Mouse (Mus musculus): ENCODE data around the gene Cisd3. TPM values are rescaled to one million over a fixed set of nuclear protein-coding genes. Genes with fewer than 3 reads are reported as not detected.

The Cisd3 gene
- polyA plus RNA-seq, 1 experiment, result 112 TPM

DNA sequence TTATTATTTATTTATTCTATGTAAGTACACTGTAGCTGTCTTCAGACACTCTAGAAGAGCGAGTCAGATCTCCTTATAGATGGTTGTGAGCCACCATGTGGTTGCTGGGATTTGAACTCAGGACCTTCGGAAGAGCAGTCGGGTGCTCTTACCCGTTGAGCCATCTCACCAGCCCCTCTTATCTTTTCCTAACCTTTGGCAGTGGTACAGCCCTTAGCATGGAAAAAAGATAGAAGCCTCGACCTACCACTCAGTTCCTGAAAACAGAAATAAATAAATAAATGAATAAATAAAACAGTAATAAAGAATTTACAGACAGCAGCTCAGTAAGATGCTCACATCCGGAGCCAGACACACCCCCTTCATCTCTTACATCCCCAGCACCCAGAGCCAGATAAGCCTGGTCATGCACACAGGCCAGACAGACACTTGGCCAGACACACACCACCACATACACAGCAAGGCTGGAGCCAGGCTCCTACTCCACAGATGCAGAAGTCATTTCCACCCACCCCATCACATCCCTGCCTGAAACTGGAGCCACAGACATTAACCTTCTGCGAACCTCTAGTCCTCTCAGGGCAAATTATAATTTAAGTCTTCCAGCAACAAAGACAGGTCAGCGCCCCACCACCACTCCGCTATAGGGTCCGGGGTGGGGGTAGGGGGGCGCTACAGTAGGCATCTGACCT lies 11.7 kb downstream of the Cisd3 start:
- Histone ChIP-seq H3K79me2 (ENCODE audit: control insufficient read depth, insufficient read depth) (peaks cover 45% of the 10 kb centered on the region), H3ac (ENCODE audit: control insufficient read depth, insufficient read length) (no peak overlapping the region), H3K27me3 (ENCODE audit: control insufficient read depth, insufficient read depth, insufficient read length) (no peaks in the 10 kb centered on the region), H3K4me2 (ENCODE audit: low read depth) (peak overlapping the region; percentile 87), H3K4me3 (peak overlapping the region; percentile 89), H3K36me3 (ENCODE audit: control insufficient read depth, insufficient read depth) (no peaks in the 10 kb centered on the region)
- no peak for TF ChIP-seq POLR2AphosphoS2 (IDR thresholded peaks at IDR 0.05; ENCODE audit: insufficient read length, low read depth)
- no peak for TF ChIP-seq POLR2A (IDR thresholded peaks at IDR 0.05; ENCODE audit: insufficient read length, low read depth)
- TF ChIP-seq TCF3 (IDR thresholded peaks at IDR 0.05; ENCODE audit: insufficient read length, low read depth), result no peak
- TF ChIP-seq E2F4 (IDR thresholded peaks at IDR 0.05; ENCODE audit: insufficient read depth), result no peak
- TF ChIP-seq MYOD1 (IDR thresholded peaks at IDR 0.05; ENCODE audit: control insufficient read depth in 1 of 3, insufficient read length in 2 of 3, low read depth in 2 of 3), result no peak
- TF ChIP-seq MAX (IDR thresholded peaks at IDR 0.05; ENCODE audit: low read depth), result no peak
- no peak for TF ChIP-seq TCF12 (IDR thresholded peaks at IDR 0.05; ENCODE audit: insufficient read depth, poor library complexity, severe bottlenecking)
- no peak for TF ChIP-seq CEBPB (IDR thresholded peaks at IDR 0.05; ENCODE audit: insufficient read depth, poor library complexity, severe bottlenecking)
- TF ChIP-seq SRF (IDR thresholded peaks at IDR 0.05; ENCODE audit: control insufficient read depth, insufficient read length, low read depth), result no peak
- no peak for TF ChIP-seq USF1 (IDR thresholded peaks at IDR 0.05; ENCODE audit: low read depth)
- no peak for TF ChIP-seq REST (IDR thresholded peaks at IDR 0.05; ENCODE audit: insufficient read depth, insufficient read length)
- TF ChIP-seq MYOG (IDR thresholded peaks at IDR 0.05; ENCODE audit: control insufficient read depth in 1 of 3, insufficient read depth in 1 of 3, insufficient read length in 2 of 3, low read depth in 2 of 3), result no peak

DNA sequence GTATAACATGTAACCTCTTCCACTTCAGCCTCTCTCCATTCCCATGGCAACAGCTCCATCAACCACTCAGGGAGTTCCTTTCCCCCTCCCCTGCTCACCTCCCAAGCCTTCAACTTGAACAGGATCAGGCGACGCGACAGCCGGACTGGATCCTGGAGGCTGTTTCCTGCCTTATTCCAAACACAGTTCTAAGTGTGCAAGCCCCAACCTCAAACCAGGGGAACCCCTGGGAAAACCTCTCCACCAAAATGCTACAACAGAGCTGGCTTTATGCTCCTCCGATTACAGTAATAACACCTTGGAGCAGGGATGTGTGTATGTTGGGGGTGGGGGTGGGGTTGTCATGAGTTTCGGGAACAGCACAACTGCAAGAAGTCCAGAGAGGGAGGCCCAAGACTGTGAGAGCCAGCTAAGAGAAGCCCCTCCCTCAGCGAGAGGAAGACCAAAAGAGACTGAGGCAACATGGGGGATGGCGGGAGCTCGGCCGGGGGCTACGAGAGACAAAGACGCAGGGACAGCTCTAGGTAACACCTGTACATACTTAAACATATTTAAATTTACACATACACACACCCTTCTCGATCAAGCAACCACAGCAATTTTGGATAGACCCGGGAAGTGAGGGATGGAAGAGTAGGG lies 12.4 kb downstream of the Cisd3 start:
- Histone ChIP-seq H3K4me3 (peak overlapping the region; percentile 89), H3K79me2 (ENCODE audit: control insufficient read depth, insufficient read depth) (peaks cover 45% of the 10 kb centered on the region), H3K27me3 (ENCODE audit: control insufficient read depth, insufficient read depth, insufficient read length) (no peaks in the 10 kb centered on the region), H3ac (ENCODE audit: control insufficient read depth, insufficient read length) (no peak overlapping the region), H3K36me3 (ENCODE audit: control insufficient read depth, insufficient read depth) (no peaks in the 10 kb centered on the region), H3K4me2 (ENCODE audit: low read depth) (peak overlapping the region; percentile 87)
- no peak for TF ChIP-seq MAX (IDR thresholded peaks at IDR 0.05; ENCODE audit: low read depth)
- no peak for TF ChIP-seq MYOG (IDR thresholded peaks at IDR 0.05; ENCODE audit: control insufficient read depth in 1 of 3, insufficient read depth in 1 of 3, insufficient read length in 2 of 3, low read depth in 2 of 3)
- TF ChIP-seq TCF12 (IDR thresholded peaks at IDR 0.05; ENCODE audit: insufficient read depth, poor library complexity, severe bottlenecking), result no peak
- TF ChIP-seq SRF (IDR thresholded peaks at IDR 0.05; ENCODE audit: control insufficient read depth, insufficient read length, low read depth), result no peak

DNA sequence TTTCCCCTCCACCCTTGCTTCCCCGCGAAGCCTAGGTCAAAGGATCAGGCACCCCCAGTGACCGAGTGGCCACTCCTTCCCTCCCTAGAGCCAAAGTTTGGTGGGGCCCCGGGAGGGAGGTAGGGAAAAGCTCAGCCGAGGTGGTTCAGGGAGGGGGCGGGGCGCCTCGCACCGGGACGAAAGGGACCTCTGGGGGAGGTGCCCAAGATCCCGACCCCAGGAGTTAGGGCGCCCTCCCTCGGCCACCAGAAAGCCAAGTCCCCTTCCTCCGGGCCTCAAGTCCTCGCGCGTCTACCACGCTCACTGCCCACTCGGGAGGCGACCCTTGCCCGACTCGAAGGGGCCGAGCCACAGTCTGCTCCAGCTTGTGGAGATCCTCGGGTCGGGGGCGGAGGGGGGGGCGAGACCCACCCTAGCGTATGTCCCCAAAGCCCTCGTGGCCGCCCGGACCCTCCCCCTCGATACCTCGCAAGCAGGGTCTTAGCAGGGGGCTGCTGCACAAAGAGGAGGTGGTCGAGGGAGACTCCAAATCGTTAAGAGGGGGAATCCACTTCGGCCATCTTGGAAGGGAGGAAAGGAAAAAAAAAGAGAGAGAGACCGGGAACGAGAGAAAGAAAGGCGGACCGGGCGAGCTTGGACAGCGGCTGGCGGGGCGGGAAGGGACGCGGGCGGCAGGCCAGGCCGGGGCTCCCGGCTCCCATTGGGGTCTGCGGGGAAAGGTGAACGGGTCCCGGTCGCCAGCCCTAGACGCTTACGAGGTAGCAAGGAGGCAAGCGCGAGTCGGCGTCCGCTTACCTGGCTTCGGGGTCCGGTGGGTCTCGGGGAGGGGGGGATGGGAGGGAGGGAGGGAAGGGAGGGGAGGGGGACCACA lies 13.3 kb downstream of the Cisd3 start:
- Histone ChIP-seq H3ac (ENCODE audit: control insufficient read depth, insufficient read length) (peak overlapping the region; percentile 26), H3K4me2 (ENCODE audit: low read depth) (peak overlapping the region; percentile 87), H3K79me2 (ENCODE audit: control insufficient read depth, insufficient read depth) (peaks cover 48% of the 10 kb centered on the region), H3K27me3 (ENCODE audit: control insufficient read depth, insufficient read depth, insufficient read length) (no peaks in the 10 kb centered on the region), H3K36me3 (ENCODE audit: control insufficient read depth, insufficient read depth) (no peaks in the 10 kb centered on the region), H3K4me3 (peak overlapping the region; percentile 89)
- TF ChIP-seq CEBPB (IDR thresholded peaks at IDR 0.05; ENCODE audit: insufficient read depth, poor library complexity, severe bottlenecking) (no peak), E2F4 (IDR thresholded peaks at IDR 0.05; ENCODE audit: insufficient read depth) (no peak), POLR2AphosphoS2 (IDR thresholded peaks at IDR 0.05; ENCODE audit: insufficient read length, low read depth) (no peak), MYOD1 (IDR thresholded peaks at IDR 0.05; ENCODE audit: control insufficient read depth in 1 of 3, insufficient read length in 2 of 3, low read depth in 2 of 3) (no peak), MYOG (IDR thresholded peaks at IDR 0.05; ENCODE audit: control insufficient read depth in 1 of 3, insufficient read depth in 1 of 3, insufficient read length in 2 of 3, low read depth in 2 of 3) (no peak), TCF12 (IDR thresholded peaks at IDR 0.05; ENCODE audit: insufficient read depth, poor library complexity, severe bottlenecking) (no peak), SRF (IDR thresholded peaks at IDR 0.05; ENCODE audit: control insufficient read depth, insufficient read length, low read depth) (no peak)

DNA sequence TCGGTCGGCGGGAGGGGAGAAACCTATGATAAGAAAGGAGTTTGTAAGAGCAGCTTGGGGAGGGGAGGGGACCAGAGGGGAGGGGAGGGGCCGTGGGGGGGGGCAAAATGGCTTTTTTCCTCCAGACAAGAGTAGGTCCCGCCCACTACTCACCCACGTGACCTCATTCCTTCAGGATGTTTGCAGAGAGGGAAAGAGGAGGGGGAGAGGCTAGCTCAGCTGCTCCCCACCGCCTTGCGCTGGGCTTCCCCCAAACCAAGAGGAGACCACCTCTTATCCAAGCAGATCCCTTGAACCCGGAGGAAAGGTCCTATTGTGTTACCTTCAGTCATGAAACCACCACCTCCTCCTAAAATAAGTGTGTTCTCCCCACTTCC lies 14.0 kb downstream of the Cisd3 start:
- H3K4me3 ChIP-seq, result peak overlapping the region; percentile 89
- H3ac ChIP-seq (ENCODE audit: control insufficient read depth, insufficient read length), result peak overlapping the region; percentile 26
- TF ChIP-seq REST (IDR thresholded peaks at IDR 0.05; ENCODE audit: insufficient read depth, insufficient read length) (no peak), POLR2AphosphoS2 (IDR thresholded peaks at IDR 0.05; ENCODE audit: insufficient read length, low read depth) (peak; percentile 79), USF1 (IDR thresholded peaks at IDR 0.05; ENCODE audit: low read depth) (peak; percentile 97), E2F4 (IDR thresholded peaks at IDR 0.05; ENCODE audit: insufficient read depth) (no peak), CEBPB (IDR thresholded peaks at IDR 0.05; ENCODE audit: insufficient read depth, poor library complexity, severe bottlenecking) (no peak), MAX (IDR thresholded peaks at IDR 0.05; ENCODE audit: low read depth) (no peak), POLR2A (IDR thresholded peaks at IDR 0.05; ENCODE audit: insufficient read length, low read depth) (peak; percentile 70), TCF3 (IDR thresholded peaks at IDR 0.05; ENCODE audit: insufficient read length, low read depth) (no peak), SRF (IDR thresholded peaks at IDR 0.05; ENCODE audit: control insufficient read depth, insufficient read length, low read depth) (no peak), MYOD1 (IDR thresholded peaks at IDR 0.05; ENCODE audit: control insufficient read depth in 1 of 3, insufficient read length in 2 of 3, low read depth in 2 of 3) (peak in 1 of 3 experiments; percentile 27), TCF12 (IDR thresholded peaks at IDR 0.05; ENCODE audit: insufficient read depth, poor library complexity, severe bottlenecking) (no peak), MYOG (IDR thresholded peaks at IDR 0.05; ENCODE audit: control insufficient read depth in 1 of 3, insufficient read depth in 1 of 3, insufficient read length in 2 of 3, low read depth in 2 of 3) (no peak)
- H3K4me2 ChIP-seq (ENCODE audit: low read depth), result peak overlapping the region; percentile 93
- H3K27me3 ChIP-seq (ENCODE audit: control insufficient read depth, insufficient read depth, insufficient read length), result no peaks in the 10 kb centered on the region
- H3K79me2 ChIP-seq (ENCODE audit: control insufficient read depth, insufficient read depth), result peaks cover 54% of the 10 kb centered on the region
- no peaks in the 10 kb centered on the region for H3K36me3 ChIP-seq (ENCODE audit: control insufficient read depth, insufficient read depth)
